Mouse (Mus musculus) G1E (cell line): ENCODE data around the gene Rabep1. TPM values are rescaled to one million over a fixed set of nuclear protein-coding genes. Genes with fewer than 3 reads are reported as not detected.
A peak's percentile ranks its signal among the peaks of the same experiment; 100 is the strongest.
"Not testable (repeated sequence)": the region's sequence is repeated elsewhere in the genome, so short reads cannot be mapped to it uniquely, and the experiment has no call there.

ENCODE experiments used
- ATAC-seq: 2 replicates; pipeline ENCODE4 v1.8.0; 2016; ENCODE audit warnings: mild to moderate bottlenecking; ENCODE audit not compliant: insufficient number of reproducible peaks, poor library complexity, low FRiP score, severe bottlenecking; ENCODE audit errors: extremely low read depth
- DNase-seq: peaks from one replicate; pipeline ENCODE4 v3.0.0; 2012; ENCODE audit warnings: low spot score
- H3K27me3 ChIP-seq: 2 replicates; pipeline ENCODE4 v1.6.1; 2012; ENCODE audit warnings: mild to moderate bottlenecking, low read length, inconsistent platforms; ENCODE audit not compliant: insufficient read depth
- H3K36me3 ChIP-seq: replicated peaks from 2 replicates; pipeline ENCODE3; 2012; ENCODE audit warnings: mild to moderate bottlenecking, inconsistent platforms
- H3K4me1 ChIP-seq: 2 replicates; pipeline ENCODE4 v1.6.1; 2012; ENCODE audit warnings: low read depth, low read length, inconsistent platforms, mixed read lengths; ENCODE audit not compliant: insufficient read depth
- H3K4me3 ChIP-seq: 2 replicates; pipeline ENCODE4 v1.5.1; 2012; ENCODE audit warnings: low read depth, mild to moderate bottlenecking, inconsistent platforms, low read length, moderate library complexity, mixed read lengths
- H3K9me3 ChIP-seq: replicated peaks from 2 replicates; pipeline ENCODE4 v1.6.1; 2012; ENCODE audit warnings: inconsistent platforms
- CTCF ChIP-seq: IDR thresholded peaks from 2 replicates; pipeline ENCODE4 v1.5.1; 2012; ENCODE audit warnings: low read depth, low read length, inconsistent platforms, mixed read lengths
- GATA1 ChIP-seq: IDR thresholded peaks from 2 replicates; pipeline ENCODE4 v1.6.1; 2012; ENCODE audit warnings: borderline replicate concordance, low read length, inconsistent platforms, mixed read lengths
- GATA2 ChIP-seq: IDR thresholded peaks from 2 replicates; pipeline ENCODE4 v1.6.1; 2012; ENCODE audit warnings: low read depth, low read length, inconsistent platforms, borderline replicate concordance
- POLR2AphosphoS5 ChIP-seq: IDR thresholded peaks from 2 replicates; pipeline ENCODE4 v1.6.1; 2012; ENCODE audit warnings: low read depth, low read length, inconsistent platforms; ENCODE audit not compliant: insufficient replicate concordance
- TAL1 ChIP-seq: conservative IDR thresholded peaks from 2 replicates; pipeline ENCODE4 v1.6.1; 2012; ENCODE audit warnings: low read depth, low read length, inconsistent platforms, mixed read lengths
- polyA plus RNA-seq: library from polyadenylated mRNA; stranded (reverse); fragments of >175 nt; gene quantifications from 2 replicates; pipeline ENCODE4 v1.2.3, GENCODE M21; 2012
- total RNA-seq, 2 experiments: library from RNA; stranded (forward) in 1 of 2; stranded (reverse) in 1 of 2; fragments of 200-1000 nt in 1 of 2; fragments of >200 nt in 1 of 2; fragmentation: Nextera tagmentation in 1 of 2; gene quantifications; 2 replicates each; pipeline ENCODE4 v1.2.3; 2014 to 2017

Rabep1 gene
- total and polyA plus RNA-seq, 3 experiments: 18.1 to 111 (median 50.1) TPM

GRCm38 (mm10) chr11:70863204-70863603, 18.6 kb downstream of the Rabep1 start:
- DNase-seq, H3K27me3 ChIP-seq, H3K9me3 ChIP-seq, ATAC-seq, H3K4me3 ChIP-seq: not testable (repeated sequence)
- peaks cover 24% of the 10 kb centered on the region for H3K4me1 ChIP-seq
- TF ChIP-seq TAL1: peak; percentile 50
- peaks cover 14% of the 10 kb centered on the region for H3K36me3 ChIP-seq

GRCm38 (mm10) chr11:70865223-70865622, 20.6 kb downstream of the Rabep1 start:
- no peak overlapping the region for H3K4me3 ChIP-seq
- no peaks in the 10 kb centered on the region for H3K9me3 ChIP-seq
- H3K27me3 ChIP-seq: no peaks in the 10 kb centered on the region
- peaks cover 17% of the 10 kb centered on the region for H3K36me3 ChIP-seq
- DNase-seq (no peak), ATAC-seq (no peak)
- peaks cover 30% of the 10 kb centered on the region for H3K4me1 ChIP-seq
- TF ChIP-seq TAL1 (no peak), GATA2 (no peak), CTCF (no peak), POLR2AphosphoS5 (no peak), GATA1 (no peak)

- Histone ChIP-seq H3K4me3 (no peak overlapping the region), H3K27me3 (no peaks in the 10 kb centered on the region), H3K9me3 (no peaks in the 10 kb centered on the region), H3K36me3 (peaks cover 11% of the 10 kb centered on the region), H3K4me1 (peaks cover 51% of the 10 kb centered on the region)
- ATAC-seq (no peak), DNase-seq (no peak)
- no peak for TF ChIP-seq CTCF
- TF ChIP-seq TAL1: no peak
- no peak for TF ChIP-seq POLR2AphosphoS5
- no peak for TF ChIP-seq GATA1
Observed at GRCm38 (mm10) chr11:70869263-70869662, 24.7 kb downstream of the Rabep1 start.

GRCm38 (mm10) chr11:70869811-70870210, 25.2 kb downstream of the Rabep1 start:
- no peaks in the 10 kb centered on the region for H3K9me3 ChIP-seq
- H3K27me3 ChIP-seq: no peaks in the 10 kb centered on the region
- peaks cover 51% of the 10 kb centered on the region for H3K4me1 ChIP-seq
- ATAC-seq (no peak), DNase-seq (no peak)
- peaks cover 11% of the 10 kb centered on the region for H3K36me3 ChIP-seq
- H3K4me3 ChIP-seq: no peak overlapping the region
- TF ChIP-seq POLR2AphosphoS5: no peak
- no peak for TF ChIP-seq TAL1
- TF ChIP-seq CTCF: no peak

GRCm38 (mm10) chr11:70870407-70870806, 25.8 kb downstream of the Rabep1 start:
- Histone ChIP-seq H3K27me3 (no peaks in the 10 kb centered on the region), H3K4me3 (no peak overlapping the region), H3K36me3 (peaks cover 15% of the 10 kb centered on the region), H3K4me1 (peaks cover 49% of the 10 kb centered on the region), H3K9me3 (no peaks in the 10 kb centered on the region)
- DNase-seq (no peak), ATAC-seq (no peak)
- TF ChIP-seq GATA1: no peak

GRCm38 (mm10) chr11:70871110-70871509, 26.5 kb downstream of the Rabep1 start:
- Histone ChIP-seq H3K27me3 (no peaks in the 10 kb centered on the region), H3K4me1 (peaks cover 49% of the 10 kb centered on the region), H3K4me3 (no peak overlapping the region; the same call in 1 of the 2 replicates), H3K9me3 (no peaks in the 10 kb centered on the region), H3K36me3 (peaks cover 17% of the 10 kb centered on the region)
- no peak for DNase-seq
- no peak for ATAC-seq
- TF ChIP-seq POLR2AphosphoS5 (no peak), TAL1 (no peak), CTCF (no peak), GATA2 (no peak), GATA1 (no peak)

- no peak for DNase-seq
- H3K27me3 ChIP-seq: no peaks in the 10 kb centered on the region
- H3K4me1 ChIP-seq: peaks cover 49% of the 10 kb centered on the region
- H3K4me3 ChIP-seq: no peak overlapping the region
- TF ChIP-seq POLR2AphosphoS5 (no peak), TAL1 (no peak), CTCF (no peak), GATA1 (no peak), GATA2 (no peak)
- peaks cover 23% of the 10 kb centered on the region for H3K36me3 ChIP-seq
- no peaks in the 10 kb centered on the region for H3K9me3 ChIP-seq
- no peak for ATAC-seq
Observed at GRCm38 (mm10) chr11:70871766-70872330, 27.3 kb downstream of the Rabep1 start.
